Mouse (Mus musculus) layer of hippocampus, adult 9-11 months (tissue): ENCODE measurements around the gene Tll1.

Experiments
- DNase-seq: peaks from one replicate; pipeline ENCODE4 v3.0.0; 2022

The Tll1 gene

DNA sequence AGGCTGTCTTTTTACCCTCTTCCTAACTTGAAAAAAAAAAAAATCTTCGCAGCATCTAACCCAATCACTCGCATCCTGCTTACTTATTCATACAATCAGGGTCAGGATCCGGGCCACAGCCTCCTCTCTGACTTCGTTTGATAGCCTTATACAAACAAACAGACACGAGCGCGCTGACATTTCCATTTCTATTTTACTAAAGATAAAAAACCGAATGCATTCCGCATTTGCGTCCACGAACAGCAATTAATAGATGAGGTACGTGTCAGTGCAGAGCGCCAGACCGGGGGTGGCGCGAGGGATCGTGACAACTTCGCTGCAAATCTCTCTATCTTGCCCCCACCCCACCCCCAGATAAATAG lies at the start of gene Tll1:
Tll1 (minus strand) TSS at position 248 of the 362 bp plus-strand sequence.
- DNase-seq, result no peak

DNA sequence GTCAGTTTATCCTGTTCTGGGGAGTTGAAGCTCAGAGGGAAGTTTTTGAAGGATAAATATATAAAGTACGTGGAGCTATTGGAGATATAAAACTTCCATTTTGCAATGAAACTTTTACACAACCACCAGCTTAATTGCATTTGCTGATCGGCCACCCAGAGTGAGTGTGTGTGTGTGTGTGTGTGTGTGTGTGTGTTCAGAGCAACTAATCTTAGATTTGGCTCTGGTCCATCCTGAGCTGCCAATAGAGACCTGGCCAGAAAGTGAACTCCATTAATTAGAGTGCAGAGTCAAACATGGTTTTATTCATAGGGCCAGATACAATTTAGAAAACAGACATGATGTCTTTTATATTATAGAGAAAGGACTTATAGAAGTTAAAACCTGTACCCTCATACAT lies 32.6 kb upstream of the Tll1 start:
- DNase-seq, result no peak

DNA sequence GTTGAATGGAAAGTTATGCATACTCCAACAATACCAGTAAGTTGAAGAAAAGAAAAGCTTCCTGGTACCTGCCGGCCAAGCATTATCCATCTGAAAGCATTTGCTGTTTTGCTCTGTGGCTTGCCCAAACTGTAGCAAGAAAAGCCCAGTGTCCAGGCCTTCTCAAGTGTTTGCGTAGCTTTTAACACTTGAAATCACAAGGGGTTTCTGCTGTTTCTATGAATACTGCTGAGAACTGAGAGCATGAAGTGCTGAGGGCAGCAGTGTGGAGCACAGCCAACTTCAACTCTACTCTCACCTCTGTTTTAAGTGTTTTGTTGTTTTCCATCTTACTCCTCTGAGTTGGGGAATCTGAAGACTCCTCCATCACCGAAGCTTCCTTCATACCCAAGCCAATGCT lies 15.5 kb upstream of the Tll1 start:
- no peak for DNase-seq

DNA sequence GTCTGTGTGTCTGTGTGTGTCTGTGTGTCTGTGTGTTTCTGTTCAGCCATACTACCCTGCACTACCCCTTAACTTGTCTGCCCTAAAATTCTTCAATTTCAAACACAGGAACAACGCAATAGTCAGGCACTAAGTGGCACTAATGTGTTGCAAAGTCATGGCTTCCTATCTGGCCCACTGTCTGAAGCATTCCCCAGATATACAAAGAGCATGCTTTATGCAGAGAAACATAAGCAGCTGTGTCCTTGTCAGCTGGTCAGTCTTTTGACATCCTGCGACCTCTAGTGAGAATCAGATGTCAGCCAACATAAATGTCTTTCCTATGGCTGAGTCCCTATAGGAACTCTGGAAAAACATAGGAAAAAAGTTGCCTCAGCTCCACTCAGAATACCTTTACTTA lies 11.6 kb upstream of the Tll1 start:
- no peak for DNase-seq

DNA sequence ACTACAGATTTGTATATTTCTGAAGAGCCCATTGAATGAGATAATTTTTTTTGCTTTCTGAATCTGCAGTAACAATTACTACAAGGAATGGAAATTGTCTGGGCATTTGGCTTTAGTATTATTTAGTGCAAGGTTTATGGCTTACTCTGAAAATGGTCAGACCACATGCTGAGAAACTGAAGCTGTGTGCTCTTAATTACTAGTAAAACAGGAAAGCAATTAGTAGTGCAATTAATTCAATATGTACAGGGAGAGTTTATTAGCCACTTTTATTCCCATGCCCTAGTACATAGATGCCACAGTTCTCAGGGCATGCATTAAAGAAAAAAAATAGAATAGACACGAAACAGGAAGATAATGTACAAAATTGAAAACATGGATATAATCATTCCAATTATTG lies 10.2 kb upstream of the Tll1 start:
- DNase-seq, result no peak

DNA sequence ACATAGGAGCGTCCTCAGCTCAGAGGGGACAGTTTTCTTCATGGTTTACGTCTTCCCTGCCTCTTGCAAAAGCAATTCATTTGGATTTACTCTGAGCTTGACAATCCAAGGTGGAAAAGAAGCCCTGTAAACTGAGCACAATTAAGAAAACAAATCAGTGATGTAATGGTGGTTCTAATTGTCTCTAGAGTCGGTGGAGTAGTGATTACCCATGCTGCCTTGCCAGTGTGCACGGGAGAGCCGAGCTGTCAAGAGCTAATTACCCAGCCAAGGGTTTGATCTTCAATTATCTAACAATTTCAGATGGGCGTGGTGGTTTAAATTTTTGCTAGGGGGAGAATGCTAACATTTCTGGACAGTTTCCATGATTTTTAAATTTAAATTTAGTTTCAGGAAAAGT lies 9.3 kb upstream of the Tll1 start:
- DNase-seq, result no peak

DNA sequence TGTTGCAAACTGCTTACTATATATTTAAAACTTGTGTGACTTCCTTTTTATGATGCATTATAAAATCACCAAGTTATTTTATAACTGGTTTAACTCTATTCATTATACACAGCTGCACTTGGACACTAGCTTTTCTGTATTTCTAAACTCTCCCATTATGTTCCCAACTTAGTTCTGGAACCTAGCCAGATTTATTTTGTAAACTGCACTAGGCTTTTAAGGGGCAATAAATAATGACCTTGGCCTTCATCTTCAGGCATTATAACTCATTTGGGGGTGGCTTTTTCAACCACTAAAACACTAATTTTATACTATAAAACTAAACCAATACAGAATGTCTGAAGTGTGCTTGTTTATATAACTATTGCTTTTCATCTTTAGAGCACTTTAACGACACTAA lies 8.8 kb upstream of the Tll1 start:
- no peak for DNase-seq

DNA sequence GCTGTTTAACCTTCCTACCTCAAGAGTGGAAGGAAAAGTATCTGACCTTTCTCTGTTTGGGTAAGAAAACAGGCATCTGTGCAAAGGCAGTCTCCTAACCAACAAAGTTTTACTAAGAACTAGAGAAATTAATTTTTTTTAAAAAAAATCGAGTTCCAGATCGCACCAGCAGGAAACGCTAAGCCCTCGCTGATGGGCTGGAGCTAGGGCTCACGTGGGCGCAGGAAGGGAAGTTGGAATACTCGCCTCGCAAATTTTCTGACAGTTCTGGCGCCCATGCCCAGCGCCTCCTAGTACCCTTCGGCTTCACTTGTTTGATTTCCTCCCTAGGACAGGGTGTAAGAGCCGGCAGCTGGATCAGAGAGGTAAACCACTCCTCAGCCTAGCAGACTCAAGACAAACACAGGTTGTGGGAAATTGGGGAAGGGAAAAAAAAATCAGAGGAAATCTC lies 365 bp upstream of the Tll1 start:
- no peak for DNase-seq

DNA sequence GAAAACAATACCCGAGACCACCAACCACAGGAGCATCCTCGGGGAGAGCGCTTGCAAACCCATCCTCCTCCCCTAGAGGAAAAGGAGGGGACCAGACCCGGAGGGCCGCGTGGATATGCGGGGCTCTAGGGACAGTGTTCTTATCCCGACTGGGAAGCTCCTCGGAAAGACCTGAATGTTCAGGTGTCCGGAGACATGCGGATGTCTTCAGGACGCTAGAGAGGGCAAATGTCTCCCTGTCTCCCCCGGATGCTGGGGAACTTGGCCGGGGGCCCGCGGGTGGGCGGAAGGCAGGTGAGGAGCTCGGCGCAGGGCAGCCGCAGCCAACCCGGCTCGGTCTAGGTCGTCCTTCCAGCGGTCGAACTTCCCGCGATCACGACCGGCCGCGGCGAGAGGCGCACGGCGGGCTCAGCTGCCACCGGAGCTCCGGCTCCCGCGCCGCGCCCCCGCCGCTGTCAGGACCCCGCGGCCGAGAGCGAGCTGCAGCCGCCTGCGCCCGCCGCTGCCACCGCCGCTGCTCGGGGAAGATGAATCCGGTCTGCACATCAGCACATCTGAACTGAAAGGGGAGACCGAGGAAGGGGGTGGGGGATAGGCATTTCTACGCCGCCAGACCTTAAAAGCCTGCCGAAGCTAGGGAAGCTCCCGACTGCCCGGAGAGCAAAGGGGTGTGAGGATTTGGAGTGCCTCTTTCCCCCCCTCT lies 599 bp downstream of the Tll1 start:
- no peak for DNase-seq

DNA sequence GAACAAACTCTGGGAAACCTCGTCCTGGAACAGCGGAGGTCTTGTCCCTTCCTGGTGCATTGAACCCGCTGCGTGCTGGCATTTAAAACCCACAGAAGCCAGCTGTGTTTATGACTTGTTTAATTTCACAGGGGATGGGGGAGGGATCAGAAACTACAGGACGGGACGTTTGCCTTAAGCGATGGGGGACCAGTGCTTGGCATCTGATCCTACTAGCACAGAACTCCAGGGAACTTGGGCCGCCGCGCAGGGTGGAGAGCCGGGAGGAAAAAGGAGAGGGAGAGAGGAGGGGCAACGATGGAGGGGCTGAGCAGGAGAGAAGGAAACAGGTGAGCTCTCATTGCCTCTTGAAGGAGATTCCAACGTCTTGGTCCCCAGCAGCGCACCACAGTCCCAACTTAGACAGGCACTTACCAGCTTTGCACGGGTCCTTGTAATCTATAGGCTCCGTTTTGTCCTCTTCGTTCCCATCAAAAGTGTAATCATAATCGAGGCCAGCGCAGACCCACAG lies 1.2 kb downstream of the Tll1 start:
- DNase-seq, result no peak

DNA sequence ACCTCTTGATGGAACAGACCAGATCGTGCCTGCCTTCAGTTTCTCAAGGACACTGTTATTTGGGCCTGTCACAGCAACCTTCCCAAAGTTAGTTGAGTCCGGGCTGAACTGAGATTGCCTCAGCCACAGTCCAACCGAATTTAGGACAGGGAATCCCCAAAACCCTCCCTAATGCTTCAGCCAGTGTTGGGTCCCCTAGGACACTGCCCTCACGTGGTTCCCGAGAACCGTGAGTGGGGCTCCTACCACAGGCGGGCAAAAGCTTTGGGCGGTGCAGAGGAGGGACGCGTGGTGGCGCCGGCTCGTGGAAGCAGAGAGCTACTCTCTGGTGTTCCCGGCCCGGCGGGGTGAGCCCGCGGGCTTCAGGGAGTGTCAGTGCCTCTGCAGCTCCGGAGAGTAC lies 1.9 kb downstream of the Tll1 start:
- no peak for DNase-seq

DNA sequence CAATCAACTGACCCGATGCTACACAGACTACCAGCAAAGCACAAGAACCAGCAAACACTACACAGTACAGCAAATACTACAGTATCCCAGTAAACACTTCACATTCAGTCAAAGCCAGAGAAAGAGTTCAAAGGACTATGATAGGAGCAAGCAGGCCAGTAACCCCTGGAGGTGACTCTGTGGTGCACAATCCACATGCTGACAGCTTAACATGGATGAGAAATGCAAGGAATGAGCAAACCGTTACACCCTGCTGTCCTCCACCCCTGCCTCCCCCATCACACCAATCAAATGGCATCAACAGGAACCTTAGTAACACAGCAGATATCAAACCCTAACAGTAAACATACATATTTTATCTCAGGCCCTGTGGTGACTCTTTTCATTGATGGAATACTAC lies 7.7 kb downstream of the Tll1 start:
- DNase-seq, result no peak

DNA sequence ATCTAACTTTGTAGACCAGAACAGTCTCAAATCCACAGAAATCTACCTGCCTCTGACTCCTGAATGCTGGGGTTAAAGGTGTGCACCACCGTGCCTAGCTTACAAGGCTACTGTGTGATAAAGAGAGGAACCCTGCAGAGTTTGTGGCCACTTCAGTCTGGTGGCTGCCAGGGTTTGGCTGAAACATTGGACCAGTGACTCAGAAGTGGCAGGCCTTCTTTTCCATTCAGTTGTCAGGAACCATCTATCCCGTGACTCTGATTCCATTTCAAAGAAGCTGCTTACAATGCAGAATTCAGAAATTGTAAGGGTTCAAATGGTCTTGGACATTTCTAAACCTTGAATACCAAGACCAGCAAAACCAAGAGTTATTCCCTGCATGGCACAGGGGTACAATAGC lies 12.7 kb downstream of the Tll1 start:
- no peak for DNase-seq

DNA sequence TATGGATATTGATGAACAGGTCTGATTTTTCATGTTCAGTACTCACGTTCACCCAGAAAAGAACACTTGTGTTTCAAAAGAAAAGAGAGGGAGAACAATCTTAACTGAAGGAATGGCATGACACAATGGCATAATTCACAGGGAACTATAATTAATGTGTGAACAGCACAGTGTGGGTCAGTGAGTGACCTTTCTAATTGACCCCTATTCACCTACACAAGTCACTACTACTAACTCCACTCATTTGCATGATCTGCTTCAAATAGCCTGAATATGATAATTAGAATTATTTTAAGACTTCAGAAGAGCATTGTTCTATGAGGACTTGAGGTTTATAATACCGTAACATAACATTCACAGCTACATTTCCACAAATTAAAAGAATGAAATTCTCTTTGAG lies 18.2 kb downstream of the Tll1 start:
- no peak for DNase-seq

DNA sequence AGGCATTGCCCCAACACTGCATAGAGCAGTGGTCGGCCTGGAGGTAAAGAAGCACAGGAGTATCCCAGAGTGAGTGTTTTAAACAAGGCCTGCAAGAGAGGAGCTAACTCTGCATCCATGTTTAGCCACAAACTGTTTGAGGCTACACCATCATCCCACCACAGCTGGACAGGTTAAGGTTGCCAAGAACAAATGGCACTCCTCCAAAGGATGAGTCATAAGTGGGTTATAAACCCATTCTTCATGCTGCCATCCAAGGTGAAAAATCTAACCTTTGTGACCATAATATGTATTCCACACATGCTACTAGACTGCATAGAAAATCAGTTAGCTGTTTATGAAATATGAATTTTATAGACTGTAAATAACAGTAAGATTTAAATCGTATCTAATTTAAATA lies 29.1 kb downstream of the Tll1 start:
- DNase-seq, result no peak

DNA sequence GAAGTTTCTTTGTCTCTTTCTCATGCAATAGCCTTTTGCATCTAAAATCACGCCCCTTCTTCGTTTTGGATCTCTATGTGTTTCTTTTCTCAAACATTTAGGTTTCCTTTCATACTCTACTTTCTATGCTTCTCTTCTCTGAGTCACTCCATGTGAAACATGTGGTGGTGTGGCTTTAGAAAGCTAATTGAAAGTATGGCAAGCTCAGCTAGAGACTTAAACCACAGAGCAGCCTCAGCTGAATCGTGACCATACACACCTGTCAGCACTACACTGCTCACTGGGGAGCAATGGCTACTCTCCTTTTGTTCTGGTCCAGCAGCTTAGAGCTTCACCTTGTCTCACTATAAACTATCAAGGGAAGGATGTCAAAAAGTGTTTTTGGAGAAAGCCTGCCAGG lies 31.2 kb downstream of the Tll1 start:
- DNase-seq, result no peak

DNA sequence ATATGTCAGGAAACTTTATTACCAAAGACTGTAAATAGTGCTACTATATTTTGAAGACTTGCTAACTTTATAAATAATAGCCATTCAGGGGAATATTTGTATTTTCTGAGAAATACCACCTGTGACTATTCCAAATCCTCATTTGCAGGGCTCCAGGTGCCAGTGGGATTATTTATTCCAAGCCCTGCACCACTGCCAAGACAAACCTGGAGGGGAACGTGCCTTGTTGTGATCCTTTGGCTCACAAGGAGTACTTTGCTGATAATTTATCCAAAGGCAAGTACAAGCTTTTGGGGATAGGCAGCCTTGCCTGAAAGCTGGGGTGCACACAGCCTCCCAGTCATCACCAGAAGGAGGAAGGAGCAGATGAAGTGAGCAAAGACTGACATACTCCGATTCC lies 32.3 kb downstream of the Tll1 start:
- no peak for DNase-seq

DNA sequence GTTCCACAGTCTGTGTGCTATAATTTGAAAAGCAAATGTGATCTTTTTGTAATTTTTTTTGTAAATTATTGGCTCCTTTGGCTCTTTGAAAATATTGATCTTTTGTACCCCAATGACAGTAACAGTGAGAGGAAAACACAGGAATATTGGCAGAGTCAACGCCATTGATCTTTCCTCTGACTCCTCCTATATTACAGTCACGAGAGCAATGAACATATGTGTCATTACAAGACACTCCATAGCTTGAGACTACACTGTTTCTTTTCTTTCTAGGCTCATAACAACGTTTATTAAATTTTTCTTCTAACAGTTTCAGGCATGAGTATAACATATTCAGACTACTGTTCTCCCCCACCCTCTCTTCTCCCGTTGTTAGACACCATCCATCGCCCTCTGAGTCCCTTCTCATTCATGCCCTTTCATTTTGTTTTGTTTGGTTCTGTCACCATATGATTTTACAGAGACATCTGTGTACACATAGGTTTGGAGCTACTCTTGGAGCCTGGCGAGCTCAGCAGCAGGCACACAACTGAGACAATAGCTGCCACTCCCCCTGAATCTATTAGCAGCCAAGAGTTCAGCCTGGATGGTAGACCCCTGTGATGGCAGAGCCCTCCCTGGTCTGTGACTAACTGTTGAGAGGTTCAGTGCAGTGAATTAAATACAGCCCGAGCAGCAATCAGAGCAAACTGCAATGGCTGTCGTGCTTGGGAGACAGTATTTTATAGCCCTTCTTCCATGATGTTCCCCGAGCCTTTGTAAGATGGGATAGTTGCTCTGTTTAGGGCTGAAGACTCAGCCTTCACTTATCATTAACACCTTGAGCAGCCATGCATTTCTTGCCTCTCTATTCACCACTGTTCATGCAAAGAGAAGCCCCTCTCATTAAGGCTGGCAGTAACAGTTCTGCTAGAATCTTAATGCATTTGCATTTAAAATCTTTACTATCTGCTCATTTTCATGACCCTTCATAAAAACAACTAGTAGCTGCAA lies 52.9 kb downstream of the Tll1 start:
- no peak for DNase-seq

DNA sequence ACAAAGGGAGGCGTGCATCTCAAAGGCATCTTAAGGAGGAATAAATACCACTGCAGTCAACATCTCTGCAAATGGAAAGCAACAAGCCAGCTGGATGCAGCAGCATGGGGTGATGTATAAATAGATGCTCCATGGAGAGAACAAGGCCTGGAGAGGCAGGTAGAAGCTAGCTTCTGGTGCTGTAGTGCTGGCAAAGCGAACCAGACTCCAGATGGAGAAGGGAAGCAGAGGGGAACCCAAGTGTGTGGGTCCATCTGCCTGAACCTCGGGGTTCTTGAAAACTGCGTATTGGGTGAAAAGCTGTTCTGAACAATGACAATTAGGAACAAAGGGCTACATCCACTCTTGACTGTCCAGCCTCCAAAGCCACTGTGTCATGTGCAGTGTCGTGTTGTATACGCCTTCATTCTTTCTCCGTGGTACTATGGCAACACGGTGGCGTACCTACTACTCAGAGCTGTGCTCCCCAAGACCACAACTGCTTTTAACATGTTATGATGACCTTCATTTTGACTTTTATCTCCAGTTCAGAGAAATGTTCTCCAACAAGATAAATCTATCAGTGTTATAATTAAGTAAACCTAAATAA lies 53.8 kb downstream of the Tll1 start:
- DNase-seq, result peak; percentile 58

DNA sequence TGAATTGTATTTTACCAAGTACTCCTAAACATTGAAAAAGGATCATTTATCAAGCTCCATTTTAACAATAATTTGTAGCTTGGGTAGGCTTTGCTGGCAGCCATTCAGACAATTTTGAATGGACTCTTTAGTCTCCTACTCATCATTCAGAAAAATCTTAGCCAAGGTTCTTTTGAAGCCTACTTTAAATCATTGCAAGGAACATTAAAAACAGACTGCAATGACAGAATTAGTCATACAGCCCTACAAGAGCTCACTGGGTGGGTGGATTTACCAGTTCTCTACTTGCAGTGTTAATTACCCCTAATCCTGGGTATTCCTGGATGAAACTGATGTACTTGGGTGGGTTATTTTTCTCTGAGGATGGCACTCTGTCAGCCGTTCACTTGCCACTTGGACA lies 69.5 kb downstream of the Tll1 start:
- peak; percentile 2 for DNase-seq

DNA sequence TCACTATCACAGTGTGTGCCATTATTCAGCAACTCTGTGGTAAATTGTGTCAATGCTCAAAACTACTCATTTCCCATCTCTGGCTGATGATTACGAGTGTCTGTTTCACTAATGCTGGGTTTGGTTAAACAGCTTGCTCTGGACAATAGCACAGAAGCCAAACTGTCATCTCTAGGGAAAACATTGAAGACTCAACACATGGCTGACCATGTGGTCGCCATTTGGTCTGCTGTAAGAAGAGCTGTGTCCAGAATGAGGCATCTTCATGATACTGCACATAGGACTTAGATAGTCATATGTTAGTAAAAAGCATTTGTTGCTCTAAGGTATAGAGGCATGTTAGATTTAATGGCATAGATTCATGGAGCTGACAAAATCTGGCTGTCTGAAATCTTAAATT lies 98.9 kb downstream of the Tll1 start:
- no peak for DNase-seq

DNA sequence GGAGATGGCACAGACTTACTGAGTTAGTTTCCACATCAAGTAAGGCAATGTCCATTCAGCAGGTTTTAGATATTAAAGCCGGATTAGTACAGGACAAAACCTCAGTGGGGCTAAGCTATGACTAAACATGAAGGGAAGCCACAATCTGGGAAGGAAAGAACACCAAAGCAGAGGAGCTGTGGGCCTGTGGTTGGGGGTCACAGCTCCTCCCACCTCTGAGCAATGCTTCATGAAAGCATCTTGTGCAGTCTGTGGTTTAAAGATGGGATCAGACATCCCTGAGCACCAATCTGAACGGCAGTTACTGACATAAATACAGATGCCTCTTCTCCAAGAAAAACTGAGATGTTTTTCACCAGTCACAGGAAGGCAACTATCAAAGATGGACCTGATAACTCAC lies 132.7 kb downstream of the Tll1 start:
- no peak for DNase-seq

DNA sequence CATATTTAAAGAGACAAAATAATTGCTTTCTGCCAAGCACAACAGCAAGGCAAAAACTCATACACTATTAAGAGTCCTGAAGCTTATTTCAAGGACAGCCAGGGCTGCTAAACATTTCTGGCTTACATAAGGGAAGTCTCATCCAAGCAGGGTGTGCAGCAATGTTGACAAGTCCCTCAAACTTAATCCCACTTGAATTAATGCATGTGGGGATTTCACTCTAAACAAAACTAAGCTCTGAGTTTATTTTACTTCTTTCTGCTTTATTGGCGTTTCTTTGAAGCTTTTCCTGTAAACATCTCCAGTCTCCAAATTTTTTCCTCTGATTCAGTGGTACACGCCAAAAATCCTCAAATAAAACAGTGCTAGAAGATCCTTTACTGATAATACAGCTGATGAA lies 146.2 kb downstream of the Tll1 start:
- no peak for DNase-seq

DNA sequence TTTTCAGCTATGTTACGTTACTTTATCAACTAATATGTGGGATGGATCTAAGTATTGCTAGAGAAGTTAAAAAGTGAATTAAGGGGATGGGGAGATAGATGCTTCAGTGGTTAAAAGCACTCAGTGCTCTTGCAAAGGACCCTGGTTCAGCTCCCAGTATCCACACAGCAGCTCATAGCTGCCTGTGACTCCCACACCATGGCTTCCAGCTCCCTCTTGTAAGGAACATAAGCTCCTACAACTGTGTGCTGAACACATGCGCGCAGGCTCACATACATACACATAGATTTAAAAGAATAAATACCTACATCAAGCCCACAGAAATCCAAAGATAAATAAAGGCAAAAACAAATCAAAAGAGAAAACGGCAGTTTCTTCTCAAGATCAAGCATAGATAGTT lies 148.5 kb downstream of the Tll1 start:
- no peak for DNase-seq
